Mouse (Mus musculus) embryonic facial prominence, embryonic 15.5 days (tissue): Measurements from ENCODE around the gene Hist1h4a. TPM values are rescaled to one million over a fixed set of nuclear protein-coding genes. Genes with fewer than 3 reads are reported as not detected.
A peak's percentile ranks its signal among the peaks of the same experiment; 100 is the strongest.

Experiments used
- ATAC-seq: fragments of 200-750 bp; cut with Nextera tagmentation; 2 replicates; pipeline ENCODE4 v1.8.0; 2017; ENCODE audit warnings: low read depth, moderate TSS enrichment; ENCODE audit not compliant: insufficient number of reproducible peaks, low FRiP score, low TSS enrichment
- H3K27ac ChIP-seq: fragments of 300-500 bp; sonication (generic); replicated peaks from 2 replicates; pipeline ENCODE4 v1.5.1; 2015; ENCODE audit warnings: mild to moderate bottlenecking, inconsistent platforms
- H3K27me3 ChIP-seq: fragments of 300-500 bp; sonication (generic); 2 replicates; pipeline ENCODE4 v1.6.1; 2015; ENCODE audit warnings: inconsistent platforms
- H3K36me3 ChIP-seq: fragments of 300-500 bp; sonication (generic); 2 replicates; pipeline ENCODE4 v1.6.1; 2015; ENCODE audit warnings: mild to moderate bottlenecking, inconsistent platforms
- H3K4me1 ChIP-seq: fragments of 300-500 bp; sonication (generic); 2 replicates; pipeline ENCODE4 v1.6.1; 2015; ENCODE audit warnings: inconsistent platforms
- H3K4me2 ChIP-seq: fragments of 300-500 bp; sonication (generic); replicated peaks from 2 replicates; pipeline ENCODE4 v1.6.1; 2015; ENCODE audit warnings: mild to moderate bottlenecking, inconsistent platforms
- H3K4me3 ChIP-seq: fragments of 300-500 bp; sonication (generic); replicated peaks from 2 replicates; pipeline ENCODE4 v1.5.1; 2015; ENCODE audit warnings: mild to moderate bottlenecking, inconsistent platforms
- H3K9ac ChIP-seq: fragments of 300-500 bp; sonication (generic); 2 replicates; pipeline ENCODE4 v1.6.1; 2015; ENCODE audit warnings: inconsistent platforms
- H3K9me3 ChIP-seq: fragments of 300-500 bp; sonication (generic); replicated peaks from 2 replicates; pipeline ENCODE4 v1.6.1; 2016; ENCODE audit warnings: inconsistent platforms
- WGBS: fragments of 180-500 bp; shearing (Covaris S2); methylation state at CpG from one replicate; pipeline ENCODE4 v1.1.7; 2015; 5-methylcytosine and 5-hydroxymethylcytosine counted together
- polyA plus RNA-seq: library from polyadenylated mRNA; unstranded; fragments of >200 nt; fragmentation: Nextera tagmentation; extraction: Ambion mirVana; gene quantifications from 2 replicates; pipeline ENCODE4 v1.2.1, GENCODE M21; 2015

Hist1h4a gene
- polyA plus RNA-seq, 1 experiment from 2014 or later: 0.39 TPM

DNA sequence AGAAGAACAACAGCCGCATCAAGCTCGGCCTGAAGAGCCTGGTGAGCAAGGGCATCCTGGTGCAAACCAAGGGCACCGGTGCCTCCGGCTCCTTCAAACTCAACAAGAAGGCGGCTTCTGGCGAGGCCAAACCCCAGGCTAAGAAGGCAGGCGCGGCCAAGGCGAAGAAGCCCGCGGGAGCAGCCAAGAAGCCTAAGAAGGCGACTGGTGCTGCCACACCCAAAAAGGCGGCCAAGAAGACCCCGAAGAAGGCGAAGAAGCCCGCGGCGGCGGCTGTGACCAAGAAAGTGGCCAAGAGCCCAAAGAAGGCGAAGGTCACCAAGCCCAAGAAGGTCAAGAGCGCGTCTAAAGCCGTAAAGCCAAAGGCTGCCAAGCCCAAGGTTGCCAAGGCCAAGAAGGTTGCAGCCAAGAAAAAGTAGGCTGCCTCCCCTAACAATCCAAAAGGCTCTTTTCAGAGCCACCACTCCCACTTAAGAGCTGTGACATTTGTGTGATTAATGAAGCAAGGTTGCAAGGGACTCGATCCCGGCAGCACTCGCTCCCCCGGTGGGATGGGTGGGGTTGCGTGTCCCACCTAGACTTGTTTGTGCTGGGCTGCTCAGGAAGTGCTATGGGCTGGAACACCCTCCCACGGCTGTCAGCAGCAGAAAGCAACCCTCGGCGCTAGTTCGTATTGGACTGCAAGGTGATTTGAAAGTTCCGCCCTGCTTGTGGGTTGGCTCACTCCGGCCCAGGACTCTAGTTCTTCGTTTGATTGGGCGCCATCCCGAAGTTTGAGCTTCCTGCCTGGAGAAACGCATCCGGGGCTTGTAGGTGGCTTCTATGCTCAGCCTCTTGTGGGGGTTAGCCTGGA, 21.7 kb downstream of the Hist1h4a start:
- 0% methylated on average over 39 of the region's 39 CpGs for WGBS
- H3K27ac ChIP-seq: peak overlapping the region; percentile 98
- peak overlapping the region; percentile 61 for H3K4me3 ChIP-seq
- H3K36me3 ChIP-seq: no peaks in the 10 kb centered on the region
- peak overlapping the region; percentile 56 for H3K9ac ChIP-seq
- H3K27me3 ChIP-seq: no peaks in the 10 kb centered on the region
- H3K9me3 ChIP-seq: no peaks in the 10 kb centered on the region
- peaks cover 13% of the 10 kb centered on the region; the same call in 1 of the 2 replicates for H3K4me1 ChIP-seq
- H3K4me2 ChIP-seq: peak overlapping the region; percentile 96
- peak; percentile 90 for ATAC-seq

DNA sequence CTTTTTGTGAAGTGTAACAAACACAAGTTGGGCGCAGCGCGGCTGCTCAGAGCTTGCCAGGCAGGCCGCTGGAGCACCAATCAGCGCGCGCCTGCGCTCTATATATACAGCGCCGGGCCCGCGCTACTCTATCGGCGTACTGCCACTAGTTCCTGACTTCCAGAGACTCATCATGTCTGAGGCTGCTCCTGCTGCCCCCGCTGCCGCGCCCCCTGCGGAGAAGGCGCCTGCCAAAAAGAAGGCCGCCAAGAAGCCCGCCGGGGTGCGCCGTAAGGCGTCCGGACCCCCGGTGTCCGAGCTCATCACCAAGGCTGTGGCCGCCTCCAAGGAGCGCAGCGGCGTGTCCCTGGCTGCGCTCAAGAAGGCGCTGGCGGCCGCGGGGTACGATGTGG, 22.4 kb downstream of the Hist1h4a start, which contains the start of gene Hist1h1c:
Gene Hist1h1c, plus strand, starts transcription at position 132 of the 392 bp plus-strand sequence.
- ATAC-seq: peak; percentile 94
- H3K9me3 ChIP-seq: no peaks in the 10 kb centered on the region
- H3K27me3 ChIP-seq: no peaks in the 10 kb centered on the region
- WGBS: 0% methylated on average over 38 of the region's 38 CpGs
- peak within 1 kb of the TSS; percentile 96 for H3K4me2 ChIP-seq
- peak within 1 kb of the TSS; percentile 56 for H3K9ac ChIP-seq
- H3K36me3 ChIP-seq: no peaks in the 10 kb centered on the region
- peaks cover 13% of the 10 kb centered on the region; the same call in 1 of the 2 replicates for H3K4me1 ChIP-seq
- peak within 1 kb of the TSS; percentile 98 for H3K27ac ChIP-seq
- peak within 1 kb of the TSS; percentile 61 for H3K4me3 ChIP-seq

DNA sequence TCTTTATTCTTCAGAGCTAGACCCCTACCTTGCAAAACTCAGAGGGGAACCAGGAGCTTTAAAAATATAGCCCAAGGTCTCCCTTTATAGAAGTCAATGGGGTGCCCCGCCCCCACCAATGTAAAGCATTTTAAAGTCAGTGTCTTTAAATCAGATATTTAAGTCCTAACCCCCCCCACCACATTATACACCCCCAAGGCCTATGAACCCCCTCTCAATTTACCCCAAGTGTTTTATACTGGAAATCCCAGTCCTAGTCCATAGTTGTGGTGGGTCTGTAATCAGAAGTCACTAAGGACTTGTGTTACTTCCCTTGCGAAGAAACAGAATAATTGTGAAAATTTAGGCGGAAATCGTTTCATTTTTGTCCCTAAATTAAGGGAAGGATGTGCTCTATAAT, 23.0 kb downstream of the Hist1h4a start:
- H3K36me3 ChIP-seq: no peaks in the 10 kb centered on the region
- ATAC-seq: no peak
- peak overlapping the region; percentile 96 for H3K4me2 ChIP-seq
- 20% methylated on average over 4 of the region's 4 CpGs for WGBS
- H3K9me3 ChIP-seq: no peaks in the 10 kb centered on the region
- peak overlapping the region; percentile 61 for H3K4me3 ChIP-seq
- H3K27ac ChIP-seq: peak overlapping the region; percentile 98
- peaks cover 13% of the 10 kb centered on the region; the same call in 1 of the 2 replicates for H3K4me1 ChIP-seq
- H3K9ac ChIP-seq: no peak overlapping the region
- no peaks in the 10 kb centered on the region for H3K27me3 ChIP-seq

DNA sequence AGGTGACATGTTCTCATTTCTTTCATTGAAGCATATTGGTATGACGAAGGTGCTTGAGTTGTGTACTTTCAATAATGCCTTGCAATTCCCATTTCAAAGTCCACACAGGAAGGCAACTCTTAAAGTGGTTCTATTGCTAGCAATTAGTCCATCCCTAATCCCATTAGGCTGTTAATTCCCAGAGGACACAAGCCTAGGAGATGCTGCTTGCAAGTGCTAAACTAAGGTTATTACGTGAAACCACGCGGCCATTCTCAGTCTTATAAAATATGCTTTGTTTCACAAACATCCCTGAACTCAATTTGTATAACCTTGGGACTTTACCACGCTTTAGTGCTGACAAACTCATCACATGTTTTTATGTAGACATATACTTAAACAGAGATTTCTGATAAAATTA, 23.9 kb downstream of the Hist1h4a start:
- WGBS: 84% methylated on average over 5 of the region's 5 CpGs
- no peak for ATAC-seq
- Histone ChIP-seq H3K36me3 (no peaks in the 10 kb centered on the region), H3K4me1 (peaks cover 13% of the 10 kb centered on the region; the same call in 1 of the 2 replicates), H3K4me3 (no peak overlapping the region), H3K27me3 (no peaks in the 10 kb centered on the region), H3K9ac (no peak overlapping the region), H3K27ac (no peak overlapping the region), H3K9me3 (no peaks in the 10 kb centered on the region), H3K4me2 (no peak overlapping the region)

DNA sequence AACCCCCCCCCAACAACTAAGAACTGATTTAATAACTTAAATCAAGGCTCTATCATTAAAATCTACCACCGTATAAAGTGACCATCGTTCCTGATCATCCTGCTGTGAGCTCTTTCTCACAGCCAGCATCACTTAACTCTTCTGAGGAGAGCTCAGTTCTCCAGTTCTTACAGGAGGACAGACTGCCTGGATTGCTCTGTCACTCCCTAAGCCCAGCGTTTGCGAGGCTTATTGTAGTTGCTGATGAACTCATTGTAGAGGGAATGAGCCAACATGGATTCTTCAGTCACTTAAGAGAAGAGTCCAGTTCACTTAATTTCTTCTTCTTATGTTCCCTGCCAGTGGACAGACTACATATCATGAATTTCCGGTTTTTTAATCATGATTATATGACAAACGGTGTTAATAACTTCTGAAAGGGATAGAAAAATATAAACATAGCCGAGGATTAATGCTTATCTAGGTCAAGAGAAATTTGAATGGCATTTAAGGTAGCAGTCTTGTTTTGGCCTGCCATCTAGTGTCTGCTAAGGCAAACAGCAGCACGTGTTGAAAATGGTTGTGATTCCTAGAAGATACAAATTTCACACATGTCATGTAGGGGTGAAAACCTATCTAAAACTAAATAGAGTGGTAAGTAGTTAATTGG, 28.8 kb downstream of the Hist1h4a start:
- Histone ChIP-seq H3K4me2 (no peak overlapping the region), H3K27me3 (no peaks in the 10 kb centered on the region), H3K4me1 (no peaks in the 10 kb centered on the region), H3K27ac (no peak overlapping the region), H3K4me3 (no peak overlapping the region), H3K9me3 (no peaks in the 10 kb centered on the region), H3K36me3 (no peaks in the 10 kb centered on the region), H3K9ac (no peak overlapping the region)
- 22% methylated on average over 8 of the region's 8 CpGs for WGBS
- no peak for ATAC-seq

DNA sequence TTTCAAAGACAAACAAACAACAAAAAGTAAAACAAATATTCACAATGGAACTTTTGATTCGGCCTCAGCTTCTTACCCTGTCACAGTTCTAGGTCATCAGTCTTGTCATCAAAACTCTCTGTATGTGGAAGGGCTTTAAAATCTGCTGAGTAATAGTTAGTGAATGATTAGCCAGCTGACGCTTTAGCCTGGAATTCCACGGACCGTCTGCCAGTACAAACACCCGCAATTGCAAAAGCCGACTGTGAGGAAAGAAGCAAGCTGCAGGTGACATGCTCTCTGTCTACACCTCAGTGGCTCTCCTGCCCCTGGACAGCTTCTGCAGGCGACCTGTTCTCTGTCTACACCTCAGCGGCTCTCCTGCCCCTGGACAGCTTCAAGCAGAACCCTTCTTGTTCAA, 30.6 kb downstream of the Hist1h4a start:
- ATAC-seq: no peak
- H3K4me2 ChIP-seq: no peak overlapping the region
- no peaks in the 10 kb centered on the region for H3K27me3 ChIP-seq
- H3K9me3 ChIP-seq: no peaks in the 10 kb centered on the region
- H3K4me1 ChIP-seq: no peaks in the 10 kb centered on the region
- H3K36me3 ChIP-seq: no peaks in the 10 kb centered on the region
- WGBS: 43% methylated on average over 8 of the region's 8 CpGs
- no peak overlapping the region for H3K9ac ChIP-seq
- no peak overlapping the region for H3K4me3 ChIP-seq
- H3K27ac ChIP-seq: no peak overlapping the region

DNA sequence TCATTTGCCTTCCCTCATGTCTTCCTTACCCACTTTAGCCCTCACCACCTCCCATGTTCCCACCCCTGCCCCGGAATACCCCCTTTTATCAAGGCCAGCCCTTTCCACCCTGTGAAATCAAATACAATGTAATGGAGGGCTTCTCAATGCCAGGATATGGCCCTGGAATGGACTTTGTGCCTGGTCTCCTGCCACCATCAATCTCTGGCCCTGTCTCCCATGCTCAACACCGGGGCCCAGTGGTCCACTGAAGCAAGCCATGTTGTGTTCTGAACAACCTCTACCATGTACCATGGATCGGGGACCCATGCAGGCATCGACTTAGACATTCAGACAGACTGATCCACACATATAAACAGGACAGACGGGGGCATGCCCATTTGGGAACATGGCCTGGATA, 31.3 kb downstream of the Hist1h4a start:
- no peaks in the 10 kb centered on the region for H3K4me1 ChIP-seq
- H3K27me3 ChIP-seq: no peaks in the 10 kb centered on the region
- no peaks in the 10 kb centered on the region for H3K9me3 ChIP-seq
- no peak overlapping the region for H3K9ac ChIP-seq
- WGBS: 91% methylated on average over 5 of the region's 5 CpGs
- no peak overlapping the region for H3K4me2 ChIP-seq
- no peak overlapping the region for H3K27ac ChIP-seq
- no peaks in the 10 kb centered on the region for H3K36me3 ChIP-seq
- H3K4me3 ChIP-seq: no peak overlapping the region
- ATAC-seq: no peak

DNA sequence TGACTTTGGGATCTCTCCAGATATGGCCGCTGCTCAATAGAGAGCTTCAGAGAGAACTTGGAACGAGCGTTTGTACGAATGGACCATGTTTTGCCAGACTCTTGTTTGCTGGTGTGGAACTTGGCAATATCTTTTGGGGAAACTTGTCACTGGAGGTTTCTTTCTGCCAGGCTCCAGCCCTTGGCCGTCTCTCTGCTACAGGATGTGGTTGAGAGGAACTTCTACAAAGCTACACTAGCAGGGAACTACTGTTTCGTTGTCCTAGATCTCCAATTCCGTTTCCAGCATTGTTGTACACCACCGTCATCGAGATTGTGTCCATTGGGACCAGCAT, 31.9 kb downstream of the Hist1h4a start:
- Histone ChIP-seq H3K4me1 (no peaks in the 10 kb centered on the region), H3K27ac (no peak overlapping the region), H3K4me3 (no peak overlapping the region), H3K4me2 (no peak overlapping the region), H3K9me3 (no peaks in the 10 kb centered on the region), H3K9ac (no peak overlapping the region), H3K36me3 (no peaks in the 10 kb centered on the region), H3K27me3 (no peaks in the 10 kb centered on the region)
- 91% methylated on average over 9 of the region's 9 CpGs for WGBS
- no peak for ATAC-seq

DNA sequence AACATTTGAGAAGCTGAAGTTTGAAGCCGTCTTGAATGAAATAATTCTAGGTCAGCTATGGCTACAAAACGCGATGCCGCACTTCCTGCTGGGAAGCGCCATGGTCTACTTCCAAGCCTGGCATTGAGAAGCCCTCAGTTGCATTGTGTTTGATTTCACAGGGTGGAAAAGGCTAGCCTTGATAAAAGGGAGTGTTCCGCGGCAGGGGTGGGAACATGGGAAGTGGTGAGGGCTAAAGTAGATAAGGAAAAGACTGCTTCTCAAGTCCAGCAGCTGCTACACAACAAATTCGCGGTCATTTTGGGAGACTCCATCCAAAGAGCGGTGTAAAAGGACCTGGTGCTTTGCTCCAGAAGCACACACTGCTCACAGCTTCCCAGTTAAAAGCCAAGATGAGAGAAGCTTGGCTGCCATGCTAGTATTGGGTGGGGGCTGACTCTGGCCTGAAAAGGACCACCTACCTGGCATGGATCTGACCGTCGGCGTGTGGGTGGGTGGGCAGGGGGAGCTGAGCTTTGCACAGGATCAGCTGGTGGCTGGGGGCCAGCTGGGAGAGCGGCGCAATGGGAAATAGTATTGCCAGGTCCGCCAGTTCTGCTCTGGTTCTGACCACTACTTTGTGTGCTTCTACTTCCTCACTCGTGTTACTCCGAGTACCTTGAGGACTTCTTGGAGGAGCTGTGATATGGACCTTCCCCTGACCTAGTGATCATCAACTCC, 32.4 kb downstream of the Hist1h4a start:
- Histone ChIP-seq H3K27ac (no peak overlapping the region), H3K9ac (no peak overlapping the region), H3K36me3 (no peaks in the 10 kb centered on the region), H3K9me3 (no peaks in the 10 kb centered on the region), H3K4me2 (no peak overlapping the region), H3K4me3 (no peak overlapping the region), H3K27me3 (no peaks in the 10 kb centered on the region), H3K4me1 (no peaks in the 10 kb centered on the region)
- WGBS: 86% methylated on average over 18 of the region's 18 CpGs
- no peak for ATAC-seq

DNA sequence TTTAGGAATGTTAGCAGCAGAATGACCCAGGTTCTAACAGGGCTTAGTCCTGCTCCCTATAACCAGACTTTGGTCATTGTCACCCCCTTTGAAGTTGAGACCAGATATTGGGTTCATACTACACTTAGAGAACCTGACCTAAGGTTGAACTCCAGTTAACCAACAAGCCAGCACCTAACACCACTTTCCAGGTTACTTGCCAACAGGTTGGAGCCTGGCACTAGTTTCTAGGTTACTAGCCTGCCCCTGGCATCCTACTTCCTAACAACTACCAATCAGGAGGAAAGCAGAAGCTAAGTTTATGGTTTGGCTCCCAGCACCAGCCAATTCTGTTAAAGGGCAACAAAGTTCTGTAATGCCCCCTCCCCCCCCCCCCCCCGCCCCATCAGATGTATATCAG, 35.8 kb downstream of the Hist1h4a start:
- Histone ChIP-seq H3K9me3 (no peaks in the 10 kb centered on the region), H3K4me3 (no peak overlapping the region), H3K36me3 (no peaks in the 10 kb centered on the region), H3K27ac (no peak overlapping the region), H3K9ac (no peak overlapping the region), H3K27me3 (no peaks in the 10 kb centered on the region), H3K4me1 (no peaks in the 10 kb centered on the region), H3K4me2 (no peak overlapping the region)
- WGBS: no CpG with 5 or more reads among the region's 1 CpGs
- no peak for ATAC-seq

DNA sequence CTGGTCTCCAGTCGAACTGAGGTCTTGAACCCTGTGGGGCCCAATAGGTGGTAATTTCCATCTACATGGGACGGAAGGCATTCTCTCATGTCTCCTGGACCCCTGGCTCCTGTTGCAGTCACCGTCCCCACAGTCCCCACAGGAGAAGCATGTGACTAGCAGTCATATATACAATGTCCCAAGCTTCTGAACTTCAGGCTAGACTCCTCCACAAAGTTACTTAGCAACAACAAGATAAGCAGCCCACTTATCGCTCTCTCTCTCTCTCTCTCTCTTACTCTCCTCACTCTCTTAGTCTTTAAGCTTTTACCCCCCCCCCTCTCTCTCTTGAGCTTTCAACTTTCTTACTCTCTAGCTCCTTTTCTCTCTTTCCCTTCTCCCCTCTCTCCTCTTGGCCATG, 36.8 kb downstream of the Hist1h4a start:
- 92% methylated on average over 4 of the region's 4 CpGs for WGBS
- Histone ChIP-seq H3K9ac (no peak overlapping the region), H3K4me3 (no peak overlapping the region), H3K27ac (no peak overlapping the region), H3K4me2 (no peak overlapping the region), H3K9me3 (no peaks in the 10 kb centered on the region), H3K27me3 (no peaks in the 10 kb centered on the region), H3K36me3 (no peaks in the 10 kb centered on the region), H3K4me1 (no peaks in the 10 kb centered on the region)
- ATAC-seq: no peak
